Mouse (Mus musculus): ENCODE measurements around the gene Dnajc5. TPM values are rescaled to one million over a fixed set of nuclear protein-coding genes. Genes with fewer than 3 reads are reported as not detected.
"Not testable (repeated sequence)": the region's sequence is repeated elsewhere in the genome, so short reads cannot be mapped to it uniquely, and the experiment has no call there.

Dnajc5 gene
- polyA plus RNA-seq, 1 experiment from 2014 or later, result 95.6 TPM

- no peak within 1 kb of the TSS for H3K4me3 ChIP-seq
- no peaks in the 10 kb centered on the region for H3K9me3 ChIP-seq (replicated peaks)
- 87% methylated on average over 31 of the region's 31 CpGs for WGBS
- H3K36me3 ChIP-seq, result no peaks in the 10 kb centered on the region
- DNase-seq (ENCODE audit: low spot score), result no peak
- peaks cover 22% of the 10 kb centered on the region for H3K4me1 ChIP-seq
- H3K27me3 ChIP-seq (ENCODE audit: low read depth, poor library complexity, severe bottlenecking), result no peaks in the 10 kb centered on the region
- H3K27ac ChIP-seq (replicated peaks), result no peak within 1 kb of the TSS
These were observed 26.9 kb upstream of the Dnajc5 start, which contains the start of gene Abhd16b for GRCm38 (mm10) chr2:181493156-181493927. TSS of gene Abhd16b (plus strand) at chr2:181493206.

GRCm38 (mm10) chr2:181494266-181494945 is 25.9 kb upstream of the Dnajc5 start:
- no peak overlapping the region for H3K27ac ChIP-seq (replicated peaks)
- peaks cover 2% of the 10 kb centered on the region; the same call in 1 of the 2 replicates for H3K36me3 ChIP-seq
- no peaks in the 10 kb centered on the region for H3K9me3 ChIP-seq (replicated peaks)
- 83% methylated on average over 26 of the region's 26 CpGs for WGBS
- H3K27me3 ChIP-seq (ENCODE audit: low read depth, poor library complexity, severe bottlenecking), result no peaks in the 10 kb centered on the region
- no peak overlapping the region for H3K4me3 ChIP-seq
- no peak for DNase-seq (ENCODE audit: low spot score)
- peaks cover 24% of the 10 kb centered on the region for H3K4me1 ChIP-seq

- Histone ChIP-seq H3K4me1 (peaks cover 24% of the 10 kb centered on the region), H3K36me3 (peaks cover 16% of the 10 kb centered on the region), H3K4me3 (peak overlapping the region; percentile 91; the same call in 1 of the 2 replicates)
- H3K27ac ChIP-seq (replicated peaks); H3K9me3 ChIP-seq (replicated peaks); H3K27me3 ChIP-seq (ENCODE audit: low read depth, poor library complexity, severe bottlenecking); DNase-seq (ENCODE audit: low spot score): not testable (repeated sequence)
- WGBS, result 65% methylated on average over 8 of the region's 8 CpGs
These were observed 24.4 kb upstream of the Dnajc5 start for GRCm38 (mm10) chr2:181495845-181496244.

GRCm38 (mm10) chr2:181496281-181496680 is 24.0 kb upstream of the Dnajc5 start:
- H3K27me3 ChIP-seq (ENCODE audit: low read depth, poor library complexity, severe bottlenecking), result no peaks in the 10 kb centered on the region
- 14% methylated on average over 8 of the region's 8 CpGs for WGBS
- H3K27ac ChIP-seq (replicated peaks), result peak overlapping the region; percentile 92
- H3K36me3 ChIP-seq, result peaks cover 21% of the 10 kb centered on the region
- peaks cover 24% of the 10 kb centered on the region for H3K4me1 ChIP-seq
- peak; percentile 59 for DNase-seq (ENCODE audit: low spot score)
- H3K4me3 ChIP-seq, result peak overlapping the region; percentile 91
- no peaks in the 10 kb centered on the region for H3K9me3 ChIP-seq (replicated peaks)

GRCm38 (mm10) chr2:181496831-181497547 is 23.3 kb upstream of the Dnajc5 start, which contains the start of gene Tpd52l2:
TSS of gene Tpd52l2 (plus strand) at chr2:181497142.
- peak within 1 kb of the TSS; percentile 92 for H3K27ac ChIP-seq (replicated peaks)
- H3K9me3 ChIP-seq (replicated peaks), result no peaks in the 10 kb centered on the region
- peaks cover 21% of the 10 kb centered on the region for H3K4me1 ChIP-seq
- peaks cover 28% of the 10 kb centered on the region for H3K36me3 ChIP-seq
- WGBS, result under 1% methylated on average over 46 of the region's 46 CpGs
- no peaks in the 10 kb centered on the region for H3K27me3 ChIP-seq (ENCODE audit: low read depth, poor library complexity, severe bottlenecking)
- H3K4me3 ChIP-seq, result peak within 1 kb of the TSS; percentile 91
- peak; percentile 94 for DNase-seq (ENCODE audit: low spot score)

GRCm38 (mm10) chr2:181497548-181497875 is 22.8 kb upstream of the Dnajc5 start:
- peak overlapping the region; percentile 92 for H3K27ac ChIP-seq (replicated peaks)
- H3K4me3 ChIP-seq, result peak overlapping the region; percentile 91
- peak; percentile 53 for DNase-seq (ENCODE audit: low spot score)
- peaks cover 33% of the 10 kb centered on the region for H3K36me3 ChIP-seq
- peaks cover 19% of the 10 kb centered on the region for H3K4me1 ChIP-seq
- WGBS, result under 1% methylated on average over 12 of the region's 12 CpGs
- no peaks in the 10 kb centered on the region for H3K27me3 ChIP-seq (ENCODE audit: low read depth, poor library complexity, severe bottlenecking)
- no peaks in the 10 kb centered on the region for H3K9me3 ChIP-seq (replicated peaks)

- Histone ChIP-seq H3K27ac (replicated peaks) (no peak overlapping the region), H3K4me1 (peaks cover 19% of the 10 kb centered on the region), H3K27me3 (ENCODE audit: low read depth, poor library complexity, severe bottlenecking) (no peaks in the 10 kb centered on the region), H3K36me3 (peaks cover 44% of the 10 kb centered on the region), H3K9me3 (replicated peaks) (no peaks in the 10 kb centered on the region), H3K4me3 (peak overlapping the region; percentile 91; the same call in 1 of the 2 replicates)
- no peak for DNase-seq (ENCODE audit: low spot score)
- WGBS, result 81% methylated on average over 4 of the region's 4 CpGs
These were observed 21.6 kb upstream of the Dnajc5 start for GRCm38 (mm10) chr2:181498644-181499043.

- Histone ChIP-seq H3K27me3 (ENCODE audit: low read depth, poor library complexity, severe bottlenecking) (no peaks in the 10 kb centered on the region), H3K36me3 (peaks cover 97% of the 10 kb centered on the region), H3K27ac (replicated peaks) (no peak overlapping the region), H3K9me3 (replicated peaks) (no peaks in the 10 kb centered on the region), H3K4me3 (no peak overlapping the region), H3K4me1 (no peaks in the 10 kb centered on the region)
- DNase-seq (ENCODE audit: low spot score), result no peak
- 85% methylated on average over 2 of the region's 2 CpGs for WGBS
These were observed 11.1 kb upstream of the Dnajc5 start for GRCm38 (mm10) chr2:181509191-181509590.

GRCm38 (mm10) chr2:181511231-181511630 is 9.1 kb upstream of the Dnajc5 start:
- no peak for DNase-seq (ENCODE audit: low spot score)
- Histone ChIP-seq H3K27me3 (ENCODE audit: low read depth, poor library complexity, severe bottlenecking) (no peaks in the 10 kb centered on the region), H3K9me3 (replicated peaks) (no peaks in the 10 kb centered on the region), H3K4me1 (no peaks in the 10 kb centered on the region), H3K27ac (replicated peaks) (no peak overlapping the region), H3K4me3 (no peak overlapping the region), H3K36me3 (peaks cover 97% of the 10 kb centered on the region)
- WGBS, result 96% methylated on average over 8 of the region's 8 CpGs

- Histone ChIP-seq H3K4me1 (peaks cover 28% of the 10 kb centered on the region), H3K9me3 (replicated peaks) (no peaks in the 10 kb centered on the region), H3K27me3 (ENCODE audit: low read depth, poor library complexity, severe bottlenecking) (no peaks in the 10 kb centered on the region), H3K4me3 (peak overlapping the region; percentile 98), H3K27ac (replicated peaks) (peak overlapping the region; percentile 97), H3K36me3 (peaks cover 51% of the 10 kb centered on the region)
- no peak for DNase-seq (ENCODE audit: low spot score)
- 84% methylated on average over 3 of the region's 3 CpGs for WGBS
These were observed 1.1 kb upstream of the Dnajc5 start for GRCm38 (mm10) chr2:181519201-181519600.

GRCm38 (mm10) chr2:181520936-181521227 is 597 bp downstream of the Dnajc5 start:
- Histone ChIP-seq H3K4me1 (peaks cover 28% of the 10 kb centered on the region), H3K27ac (replicated peaks) (peak overlapping the region; percentile 97), H3K36me3 (peaks cover 37% of the 10 kb centered on the region), H3K9me3 (replicated peaks) (no peaks in the 10 kb centered on the region), H3K27me3 (ENCODE audit: low read depth, poor library complexity, severe bottlenecking) (no peaks in the 10 kb centered on the region), H3K4me3 (peak overlapping the region; percentile 98)
- DNase-seq (ENCODE audit: low spot score), result no peak
- under 1% methylated on average over 17 of the region's 17 CpGs for WGBS

- H3K4me1 ChIP-seq, result peaks cover 28% of the 10 kb centered on the region
- 0 out of 2 replicates have a peak overlapping the region, but pooled peaks have one; percentile 97 for H3K27ac ChIP-seq (replicated peaks)
- H3K4me3 ChIP-seq, result peak overlapping the region; percentile 98
- no peaks in the 10 kb centered on the region for H3K27me3 ChIP-seq (ENCODE audit: low read depth, poor library complexity, severe bottlenecking)
- WGBS, result 70% methylated on average over 10 of the region's 10 CpGs
- peaks cover 36% of the 10 kb centered on the region for H3K36me3 ChIP-seq
- DNase-seq (ENCODE audit: low spot score), result no peak
- H3K9me3 ChIP-seq (replicated peaks), result no peaks in the 10 kb centered on the region
These were observed 1.2 kb downstream of the Dnajc5 start for GRCm38 (mm10) chr2:181521491-181521890.

Measured in midbrain, embryonic 10.5 days (tissue).